Mouse (Mus musculus): ENCODE measurements around the gene Gzmd.

GRCm38 (mm10) chr14:56082016-56082415 is 50.4 kb downstream of the Gzmd start:
- no peak for TF ChIP-seq MAFK (IDR thresholded peaks at IDR 0.05; ENCODE audit: insufficient read depth, low read depth, low read length)
- no peak for TF ChIP-seq CHD2 (IDR thresholded peaks at IDR 0.05; ENCODE audit: low read depth, low read length)
- TF ChIP-seq HCFC1 (IDR thresholded peaks at IDR 0.05; ENCODE audit: borderline replicate concordance, insufficient read depth, low read length), result no peak
- no peak for TF ChIP-seq ZC3H11A (IDR thresholded peaks at IDR 0.05; ENCODE audit: borderline replicate concordance, low read depth, low read length)

All from ES-E14 (cell line).